Mouse (Mus musculus): ENCODE results near the gene 1700018F24Rik. TPM values are rescaled to one million over a fixed set of nuclear protein-coding genes. Genes with fewer than 3 reads are reported as not detected.
A peak's percentile ranks its signal among the peaks of the same experiment; 100 is the strongest.
"Not testable (repeated sequence)": the region's sequence is repeated elsewhere in the genome, so short reads cannot be mapped to it uniquely, and the experiment has no call there.

The 1700018F24Rik gene
- total RNA-seq (2021), result not detected

DNA sequence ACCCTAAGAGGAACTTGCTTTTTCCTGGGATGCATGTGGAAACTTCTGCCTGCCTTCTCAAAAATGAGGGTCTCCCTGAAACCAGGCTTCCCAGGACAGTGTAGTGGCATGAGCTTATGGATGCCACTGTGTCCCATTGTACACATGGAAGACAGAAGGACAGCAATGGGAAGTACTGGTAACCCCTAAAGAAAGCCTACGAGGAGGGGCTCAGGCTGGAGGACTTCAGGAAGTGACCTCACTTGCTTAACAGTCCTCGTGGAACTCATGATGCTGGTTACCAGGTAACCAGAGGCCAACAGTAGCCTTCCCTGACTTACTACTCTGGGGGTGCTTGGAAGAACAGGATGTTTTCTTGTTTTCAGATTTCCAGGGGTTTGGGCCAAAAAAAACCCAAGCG, at the start of gene 1700018F24Rik:
1700018F24Rik (plus strand) TSS at position 301 of the 400 bp plus-strand sequence.
- DNase-seq (ENCODE audit: extremely low spot score in 1 of 2, low spot score in 1 of 2), result not testable (repeated sequence)

DNA sequence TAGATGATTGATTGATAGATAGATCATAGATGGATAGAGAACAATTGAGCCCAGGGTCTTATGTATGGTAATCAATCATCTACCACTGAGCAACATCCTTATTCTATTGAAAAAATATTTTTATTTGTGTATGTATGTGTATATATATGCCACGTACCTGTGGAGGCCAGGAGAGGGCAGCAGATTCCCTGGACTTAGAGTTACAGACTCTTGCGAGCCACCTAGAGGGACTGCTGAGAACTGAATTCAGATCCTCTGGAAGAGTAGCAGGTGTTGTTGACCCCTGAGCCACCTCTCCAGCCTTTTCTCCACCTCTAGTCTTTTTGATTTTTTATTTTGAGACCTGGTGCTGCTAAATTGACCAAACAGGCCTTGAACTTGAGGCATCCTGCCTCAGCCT, 44.3 kb upstream of the 1700018F24Rik start:
- no peak for DNase-seq (ENCODE audit: extremely low spot score in 1 of 2, low spot score in 1 of 2)

- no peak for DNase-seq (ENCODE audit: extremely low spot score in 1 of 2, low spot score in 1 of 2)
Measured at GRCm38 (mm10) chr5:145003362-145003761, 39.4 kb upstream of the 1700018F24Rik start.

DNA sequence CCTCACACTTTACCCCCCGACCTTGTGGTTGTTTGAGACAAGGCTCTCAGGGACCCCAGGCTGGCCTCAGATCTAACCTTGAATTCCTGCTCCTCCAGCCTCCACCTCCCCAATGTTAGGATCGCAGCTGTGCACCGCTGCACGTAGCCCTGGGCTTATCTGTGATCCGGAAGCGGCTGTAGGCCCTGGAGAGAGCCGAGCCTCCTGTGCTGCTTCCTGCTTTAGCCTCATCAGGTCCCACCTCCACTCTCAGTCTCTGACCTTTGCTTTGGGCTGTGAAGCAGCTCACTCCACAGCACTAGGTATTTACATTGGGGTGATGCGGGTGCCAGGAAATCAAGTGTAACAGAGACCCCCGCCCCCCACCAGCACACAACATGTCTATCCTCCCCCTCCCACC, 38.3 kb upstream of the 1700018F24Rik start:
- DNase-seq (ENCODE audit: extremely low spot score in 1 of 2, low spot score in 1 of 2), result no peak

- no peak for DNase-seq (ENCODE audit: extremely low spot score in 1 of 2, low spot score in 1 of 2)
Measured at GRCm38 (mm10) chr5:145005596-145005995, 37.2 kb upstream of the 1700018F24Rik start.

- no peak for DNase-seq (ENCODE audit: extremely low spot score in 1 of 2, low spot score in 1 of 2)
Measured at GRCm38 (mm10) chr5:145008878-145009659, 33.7 kb upstream of the 1700018F24Rik start.

DNA sequence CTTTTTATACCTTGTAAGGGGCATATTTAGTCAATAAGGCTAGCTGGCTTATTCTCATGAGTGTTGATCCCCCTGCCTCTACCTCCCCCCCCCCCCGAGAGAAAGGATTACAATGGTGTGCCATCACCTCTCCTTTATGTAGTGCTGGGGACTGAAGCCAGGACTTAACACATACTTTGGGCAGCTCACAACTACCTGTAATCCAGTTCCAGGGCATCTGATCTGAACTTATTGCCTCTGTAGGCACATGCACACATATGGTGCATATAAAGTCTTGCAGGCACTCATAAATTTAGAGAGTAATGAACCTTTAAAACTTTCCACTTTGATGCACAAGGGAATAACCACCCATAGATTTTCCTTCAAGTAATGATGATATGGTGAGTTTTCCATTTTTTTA, 28.5 kb upstream of the 1700018F24Rik start:
- DNase-seq (ENCODE audit: extremely low spot score in 1 of 2, low spot score in 1 of 2), result no peak

DNA sequence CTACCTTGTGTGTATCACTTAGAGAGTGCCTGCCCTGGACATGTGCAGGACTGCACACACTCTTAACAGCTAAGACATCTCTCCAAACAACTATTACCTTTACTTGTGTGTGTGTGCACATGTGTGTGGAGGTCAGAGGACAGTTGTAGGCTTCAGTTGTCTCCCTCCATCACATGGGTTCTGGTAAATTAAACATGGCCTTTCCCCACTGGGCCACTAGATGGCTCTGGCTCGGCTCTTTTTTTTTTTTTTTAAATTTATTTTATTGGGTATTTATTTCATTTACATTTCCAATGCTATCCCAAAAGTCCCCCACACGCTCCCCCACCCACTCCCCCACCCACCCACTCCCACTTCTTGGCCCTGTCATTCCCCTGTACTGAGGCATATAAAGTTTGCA, 26.0 kb upstream of the 1700018F24Rik start:
- DNase-seq (ENCODE audit: extremely low spot score in 1 of 2, low spot score in 1 of 2), result not testable (repeated sequence)

DNA sequence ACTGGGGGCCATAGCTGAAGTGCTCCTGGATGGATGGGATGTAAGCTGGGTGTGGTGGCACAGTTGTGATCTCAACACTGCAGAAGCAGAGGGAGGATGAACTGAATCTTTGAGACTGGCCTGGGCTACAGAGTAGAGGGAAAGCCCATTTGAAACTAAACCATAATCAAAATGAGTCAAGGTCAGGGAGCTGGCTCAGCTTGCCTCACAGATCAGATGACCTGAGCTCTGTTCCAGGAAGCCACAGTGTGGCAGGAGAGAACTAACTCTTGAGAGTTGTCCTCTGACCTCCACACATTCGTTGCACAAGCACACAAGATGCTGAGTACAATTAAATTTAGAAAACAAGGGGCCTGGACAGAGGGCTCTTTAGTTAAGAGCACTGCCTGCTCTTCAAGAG, 22.5 kb upstream of the 1700018F24Rik start:
- not testable (repeated sequence) for DNase-seq (ENCODE audit: extremely low spot score in 1 of 2, low spot score in 1 of 2)

- not testable (repeated sequence) for DNase-seq (ENCODE audit: extremely low spot score in 1 of 2, low spot score in 1 of 2)
Measured at GRCm38 (mm10) chr5:145020712-145021111, 22.1 kb upstream of the 1700018F24Rik start.

DNA sequence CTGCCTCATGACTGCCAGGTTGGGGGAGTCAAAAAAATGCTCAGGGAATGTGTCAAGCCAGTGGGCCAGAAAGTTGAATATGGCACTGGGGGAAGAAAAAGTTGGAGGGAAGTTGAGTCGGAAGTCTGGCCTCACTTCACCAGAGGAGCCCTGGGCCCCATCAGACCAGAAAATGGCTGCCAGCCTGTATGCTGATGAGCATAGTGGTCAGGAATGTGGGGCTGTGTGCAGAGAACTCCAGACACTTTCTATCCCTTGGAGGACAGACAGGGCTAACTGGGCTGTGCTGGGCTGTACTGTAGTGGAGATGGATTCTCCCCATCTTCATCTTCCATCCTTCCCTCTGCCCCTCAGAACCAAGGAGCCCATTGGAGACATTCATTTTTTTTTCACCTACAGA, 12.3 kb upstream of the 1700018F24Rik start:
- not testable (repeated sequence) for DNase-seq (ENCODE audit: extremely low spot score in 1 of 2, low spot score in 1 of 2)

DNA sequence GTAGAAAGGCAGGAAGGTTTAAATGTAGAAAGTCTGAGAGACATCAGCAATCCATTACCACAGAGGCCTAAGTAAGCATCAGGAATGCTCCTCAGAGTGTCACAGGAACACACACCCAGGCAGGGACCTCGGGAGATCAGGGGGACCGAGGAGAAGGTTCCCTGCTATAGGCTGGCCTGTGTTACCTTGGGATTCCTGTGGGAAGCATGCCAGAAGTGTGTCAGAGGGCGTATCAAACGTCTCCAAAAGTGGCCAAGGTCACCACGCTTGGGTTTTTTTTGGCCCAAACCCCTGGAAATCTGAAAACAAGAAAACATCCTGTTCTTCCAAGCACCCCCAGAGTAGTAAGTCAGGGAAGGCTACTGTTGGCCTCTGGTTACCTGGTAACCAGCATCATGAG, 10.4 kb upstream of the 1700018F24Rik start, which contains the start of gene Gm4871:
Gm4871 (minus strand) TSS at position 364 of the 400 bp plus-strand sequence.
- DNase-seq (ENCODE audit: extremely low spot score in 1 of 2, low spot score in 1 of 2), result not testable (repeated sequence)

DNA sequence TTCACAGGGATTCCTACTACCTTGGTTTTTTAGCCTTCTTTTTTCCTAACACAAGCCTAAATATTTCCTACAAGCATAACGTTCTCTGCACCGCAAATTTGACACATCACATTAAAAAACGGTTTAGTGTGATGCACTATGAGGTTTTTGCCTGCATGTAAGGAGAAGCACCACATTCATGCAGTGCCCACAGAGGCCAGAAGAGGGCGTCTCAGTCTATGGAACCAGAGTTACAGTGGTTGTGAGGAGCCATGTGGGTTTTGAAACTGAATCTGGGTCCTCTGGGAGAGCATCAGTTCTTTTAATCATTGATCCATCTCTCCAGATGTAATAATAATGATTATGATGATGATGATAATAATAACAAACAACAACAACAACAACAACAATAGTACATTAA, 1.2 kb upstream of the 1700018F24Rik start:
- peak in 1 of 2 experiments; percentile 4 for DNase-seq (ENCODE audit: extremely low spot score in 1 of 2, low spot score in 1 of 2)

DNA sequence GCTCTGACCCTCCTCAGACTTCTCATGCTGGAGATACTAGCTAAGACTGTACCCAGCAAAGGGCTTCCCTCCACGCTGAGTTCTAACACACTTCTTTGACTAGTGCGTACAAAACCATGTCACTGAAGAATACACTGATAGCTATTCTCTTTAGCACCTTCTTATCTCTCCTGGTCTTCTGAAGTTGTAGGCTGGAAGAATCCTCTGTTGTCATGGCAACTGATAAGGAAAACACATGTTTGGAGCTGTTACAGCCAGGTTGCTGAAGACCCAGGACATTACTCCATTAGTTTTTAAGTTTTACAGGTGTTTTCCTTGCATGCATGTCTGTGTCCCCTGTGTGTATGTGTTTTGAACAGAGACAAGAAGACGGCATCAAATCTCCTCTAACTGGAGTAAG, 11.4 kb downstream of the 1700018F24Rik start:
- DNase-seq (ENCODE audit: extremely low spot score in 1 of 2, low spot score in 1 of 2), result not testable (repeated sequence)

DNA sequence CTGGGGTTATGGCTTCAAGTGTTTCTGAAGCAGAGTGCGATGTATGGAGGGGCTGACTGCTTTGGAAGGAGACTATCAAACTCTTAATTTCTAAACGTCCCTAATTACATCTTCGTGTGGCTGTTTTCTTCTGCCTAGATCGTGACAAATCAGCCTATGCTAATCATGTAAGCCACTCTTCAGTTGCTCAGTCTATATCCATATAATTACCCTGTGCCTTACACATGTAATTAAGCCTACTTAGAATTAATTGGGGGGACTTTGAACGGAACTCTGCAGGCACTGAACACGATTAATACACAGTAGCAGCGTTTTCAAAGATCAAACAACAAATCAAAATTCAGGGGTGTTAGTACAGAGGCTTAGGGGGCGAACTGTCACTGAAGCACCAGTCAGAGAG, 15.1 kb downstream of the 1700018F24Rik start:
- no peak for DNase-seq (ENCODE audit: extremely low spot score in 1 of 2, low spot score in 1 of 2)

- no peak for DNase-seq (ENCODE audit: extremely low spot score in 1 of 2, low spot score in 1 of 2)
Measured at GRCm38 (mm10) chr5:145058722-145059121, 15.9 kb downstream of the 1700018F24Rik start.

GRCm38 (mm10) chr5:145059524-145059923, 16.7 kb downstream of the 1700018F24Rik start:
- DNase-seq (ENCODE audit: extremely low spot score in 1 of 2, low spot score in 1 of 2), result no peak

GRCm38 (mm10) chr5:145064765-145065340, 22.1 kb downstream of the 1700018F24Rik start:
- DNase-seq (ENCODE audit: extremely low spot score in 1 of 2, low spot score in 1 of 2), result no peak

- DNase-seq (ENCODE audit: extremely low spot score in 1 of 2, low spot score in 1 of 2), result no peak
Measured at GRCm38 (mm10) chr5:145068863-145069262, 26.1 kb downstream of the 1700018F24Rik start.

- DNase-seq (ENCODE audit: extremely low spot score in 1 of 2, low spot score in 1 of 2), result peak; percentile 71 to 85
Measured at GRCm38 (mm10) chr5:145069707-145070106, 26.9 kb downstream of the 1700018F24Rik start.

DNA sequence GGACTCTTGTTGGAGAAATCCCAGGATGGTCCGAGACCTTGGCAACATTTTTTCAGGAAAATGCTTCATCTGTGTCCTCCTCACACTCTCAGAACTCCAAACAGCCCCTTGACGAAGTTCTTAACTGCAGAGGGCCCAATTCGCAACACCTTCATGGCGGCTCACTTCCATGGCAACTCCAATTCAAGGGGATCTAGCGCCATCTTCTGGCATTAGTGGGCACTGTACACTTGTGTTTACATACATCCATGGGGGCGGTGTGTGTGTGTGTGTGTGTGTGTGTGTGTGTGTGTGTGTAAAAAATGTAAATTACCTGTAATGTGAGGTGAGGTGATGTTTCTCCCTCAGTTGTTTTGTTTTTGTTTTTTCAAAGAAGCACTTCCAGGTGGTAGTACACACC, 28.6 kb downstream of the 1700018F24Rik start:
- no peak for DNase-seq (ENCODE audit: extremely low spot score in 1 of 2, low spot score in 1 of 2)

DNA sequence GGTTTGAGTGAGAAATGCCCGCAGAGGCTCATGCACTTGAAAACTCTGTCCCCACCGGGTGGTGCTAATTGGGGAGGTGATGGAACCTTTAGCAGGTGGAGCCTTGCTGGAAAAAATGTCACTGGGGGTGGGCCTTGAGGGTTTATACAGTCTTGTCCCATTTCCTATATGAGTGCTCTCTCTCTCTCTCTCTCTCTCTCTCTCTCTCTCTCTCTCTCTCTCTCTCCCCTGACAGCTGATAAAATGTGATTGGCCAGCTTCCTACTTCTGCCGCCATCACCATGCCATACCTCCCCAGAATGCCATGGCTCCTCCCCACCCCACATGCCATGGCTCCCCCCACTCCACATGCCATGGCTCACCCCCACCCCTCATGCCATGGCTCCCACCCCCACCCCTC, 32.3 kb downstream of the 1700018F24Rik start:
- no peak for DNase-seq (ENCODE audit: extremely low spot score in 1 of 2, low spot score in 1 of 2)

Measured in layer of hippocampus, postnatal 25 days (tissue).